Mouse (Mus musculus) liver, embryonic 14.5 days (tissue): ENCODE results near the gene Ntn4. TPM values are rescaled to one million over a fixed set of nuclear protein-coding genes. Genes with fewer than 3 reads are reported as not detected.
A peak's percentile ranks its signal among the peaks of the same experiment; 100 is the strongest.

ENCODE experiments used
- ATAC-seq: fragments of 200-750 bp; cut with Nextera tagmentation; 2 replicates; pipeline ENCODE4 v1.8.0; 2017; ENCODE audit warnings: moderate number of reproducible peaks, mild to moderate bottlenecking, moderate library complexity; ENCODE audit not compliant: insufficient read depth
- DNase-seq, 3 experiments: peaks; one replicate each; pipeline ENCODE4 v3.0.0-alpha.2; 2012 to 2013; ENCODE audit warnings: low read depth in 3 of 3, low spot score in 3 of 3
- H3K27ac ChIP-seq: fragments of 300-500 bp; sonication (generic); 2 replicates; pipeline ENCODE4 v1.5.1; 2014; ENCODE audit warnings: moderate library complexity, mild to moderate bottlenecking, control low read depth, inconsistent platforms
- H3K27me3 ChIP-seq: fragments of 300-500 bp; sonication (generic); 2 replicates; pipeline ENCODE4 v1.6.1; 2014; ENCODE audit warnings: mild to moderate bottlenecking, low read length, moderate library complexity; ENCODE audit not compliant: control insufficient read depth, insufficient read depth
- H3K36me3 ChIP-seq: fragments of 300-500 bp; sonication (generic); replicated peaks from 2 replicates; pipeline ENCODE4 v1.6.1; 2014; ENCODE audit warnings: low read depth; ENCODE audit not compliant: control insufficient read depth, insufficient read depth
- H3K4me1 ChIP-seq, 2 experiments: fragments of 200-500 bp in 1 of 2; fragments of 300-500 bp in 1 of 2; sonication (generic) in 1 of 2; replicated peaks; 2 replicates each; pipeline ENCODE4 v1.6.1; 2012 to 2014; ENCODE audit warnings: antibody characterized with exemption in 1 of 2, inconsistent platforms in 1 of 2, low read length in 1 of 2; ENCODE audit not compliant: control insufficient read depth in 2 of 2, insufficient read depth in 2 of 2
- H3K4me2 ChIP-seq: fragments of 300-500 bp; sonication (generic); 2 replicates; pipeline ENCODE4 v1.6.1; 2014; ENCODE audit warnings: low read depth, mild to moderate bottlenecking, control low read depth, moderate library complexity
- H3K4me3 ChIP-seq, 2 experiments: fragments of 200-500 bp in 1 of 2; fragments of 300-500 bp in 1 of 2; sonication (generic) in 1 of 2; 2 replicates each; pipeline ENCODE4 v1.5.1; 2012 to 2014; ENCODE audit warnings: low read depth in 2 of 2, low read length in 2 of 2, mild to moderate bottlenecking in 2 of 2, control low read depth in 1 of 2, inconsistent platforms in 1 of 2, moderate library complexity in 1 of 2; ENCODE audit not compliant: insufficient read depth in 1 of 2
- H3K9ac ChIP-seq: fragments of 300-500 bp; sonication (generic); replicated peaks from 2 replicates; pipeline ENCODE4 v1.6.1; 2014; ENCODE audit warnings: mild to moderate bottlenecking, control low read depth, moderate library complexity
- H3K9me3 ChIP-seq: fragments of 300-500 bp; sonication (generic); 2 replicates; pipeline ENCODE4 v1.6.1; 2016; ENCODE audit warnings: low read length, mixed read lengths; ENCODE audit not compliant: control insufficient read depth
- CTCF ChIP-seq: IDR thresholded peaks from 2 replicates; pipeline ENCODE4 v1.5.1; 2016; ENCODE audit warnings: antibody characterized with exemption, low read depth, control low read depth
- EP300 ChIP-seq: IDR thresholded peaks from 2 replicates; pipeline ENCODE4 v1.6.1; 2016; ENCODE audit warnings: antibody characterized with exemption, low read depth
- WGBS: fragments of 180-500 bp; shearing (Covaris S2); extraction: QIAGEN DNeasy Blood & Tissue Kit; methylation state at CpG from one replicate; pipeline ENCODE4 v1.1.7; 2014; ENCODE audit not compliant: insufficient replicate concordance; 5-methylcytosine and 5-hydroxymethylcytosine counted together
- polyA plus RNA-seq, 2 experiments: library from polyadenylated mRNA; depleted of rRNA in 1 of 2; stranded (reverse) in 1 of 2; unstranded in 1 of 2; fragments of >200 nt; fragmentation: Nextera tagmentation in 1 of 2; extraction: Ambion mirVana in 1 of 2; gene quantifications; 2 replicates each; pipeline versions ENCODE4 v1.2.1 to v1.2.3; 2012 to 2014

Ntn4 gene
- polyA plus RNA-seq, 2 experiments = 0.11 to 0.52 TPM

- no peaks in the 10 kb centered on the region for H3K9me3 ChIP-seq
- TF ChIP-seq CTCF = no peak
- no peak for TF ChIP-seq EP300
- H3K36me3 ChIP-seq = no peaks in the 10 kb centered on the region
- no peak overlapping the region for H3K9ac ChIP-seq
- WGBS = 48% methylated on average over 5 of the region's 5 CpGs
- no peak for ATAC-seq
- no peaks in the 10 kb centered on the region for H3K27me3 ChIP-seq
- H3K4me3 ChIP-seq = no peak overlapping the region
- no peak overlapping the region for H3K27ac ChIP-seq
- no peaks in the 10 kb centered on the region for H3K4me1 ChIP-seq
- no peak overlapping the region for H3K4me2 ChIP-seq
- no peak for DNase-seq
Observed at GRCm38 (mm10) chr10:93602309-93602708, 38.2 kb upstream of the Ntn4 start.

GRCm38 (mm10) chr10:93603256-93603655, 37.2 kb upstream of the Ntn4 start:
- Histone ChIP-seq H3K4me1 (no peaks in the 10 kb centered on the region), H3K4me2 (no peak overlapping the region), H3K9me3 (no peaks in the 10 kb centered on the region), H3K9ac (no peak overlapping the region), H3K36me3 (no peaks in the 10 kb centered on the region), H3K27ac (no peak overlapping the region), H3K27me3 (no peaks in the 10 kb centered on the region), H3K4me3 (no peak overlapping the region)
- 74% methylated on average over 1 of the region's 1 CpGs for WGBS
- TF ChIP-seq EP300 = no peak
- TF ChIP-seq CTCF = peak; percentile 22; the same call in 1 of the 2 replicates
- ATAC-seq (no peak), DNase-seq (no peak)

GRCm38 (mm10) chr10:93606326-93606725, 34.2 kb upstream of the Ntn4 start:
- no peak overlapping the region for H3K27ac ChIP-seq
- no peak overlapping the region for H3K4me3 ChIP-seq
- H3K4me2 ChIP-seq = no peak overlapping the region
- 76% methylated on average over 9 of the region's 9 CpGs for WGBS
- no peak for ATAC-seq
- H3K36me3 ChIP-seq = no peaks in the 10 kb centered on the region
- TF ChIP-seq EP300 (no peak), CTCF (no peak)
- no peaks in the 10 kb centered on the region for H3K27me3 ChIP-seq
- no peak overlapping the region for H3K9ac ChIP-seq
- no peaks in the 10 kb centered on the region for H3K9me3 ChIP-seq
- no peaks in the 10 kb centered on the region for H3K4me1 ChIP-seq
- DNase-seq = no peak

DNA sequence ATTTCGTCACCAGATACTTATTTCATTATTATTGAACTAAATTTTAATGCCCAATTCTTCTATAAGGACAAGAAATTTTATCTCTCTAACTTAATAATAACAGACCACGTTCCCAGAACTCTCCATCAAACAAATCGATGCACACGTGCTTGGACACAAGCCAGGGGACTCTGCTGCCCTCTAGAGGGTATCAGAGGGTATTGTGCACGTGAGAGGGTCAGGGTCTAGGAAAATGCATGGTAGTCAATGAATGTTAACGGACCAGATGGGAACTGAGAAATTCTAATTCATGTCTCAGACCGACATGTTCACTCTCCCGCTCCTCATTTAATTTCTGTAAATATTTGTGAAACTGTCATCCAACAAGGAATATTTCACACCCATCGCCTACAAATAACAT, 32.4 kb upstream of the Ntn4 start:
- 64% methylated on average over 9 of the region's 9 CpGs for WGBS
- DNase-seq = no peak

GRCm38 (mm10) chr10:93609236-93609635, 31.2 kb upstream of the Ntn4 start:
- no peak overlapping the region for H3K4me3 ChIP-seq
- ATAC-seq = no peak
- no peaks in the 10 kb centered on the region for H3K27me3 ChIP-seq
- H3K27ac ChIP-seq = no peak overlapping the region
- no peak for DNase-seq
- H3K9me3 ChIP-seq = no peaks in the 10 kb centered on the region
- no peak overlapping the region for H3K4me2 ChIP-seq
- no peak for TF ChIP-seq CTCF
- TF ChIP-seq EP300 = no peak
- H3K36me3 ChIP-seq = no peaks in the 10 kb centered on the region
- 87% methylated on average over 7 of the region's 7 CpGs for WGBS
- no peak overlapping the region for H3K9ac ChIP-seq
- no peaks in the 10 kb centered on the region for H3K4me1 ChIP-seq

More for the DNA sequence above, 32.4 kb upstream of the Ntn4 start:
- Histone ChIP-seq H3K27me3 (no peaks in the 10 kb centered on the region), H3K4me2 (no peak overlapping the region), H3K4me3 (no peak overlapping the region), H3K36me3 (no peaks in the 10 kb centered on the region), H3K9ac (no peak overlapping the region), H3K9me3 (no peaks in the 10 kb centered on the region), H3K27ac (no peak overlapping the region), H3K4me1 (no peaks in the 10 kb centered on the region)
- ATAC-seq = no peak
- TF ChIP-seq CTCF (peak; percentile 79), EP300 (no peak)
